Mouse (Mus musculus): Measurements from ENCODE around the gene Pprc1. TPM values are rescaled to one million over a fixed set of nuclear protein-coding genes. Genes with fewer than 3 reads are reported as not detected.

Gene Pprc1
- polyA plus RNA-seq, 1 experiment from 2014 or later: 55.1 TPM

DNA sequence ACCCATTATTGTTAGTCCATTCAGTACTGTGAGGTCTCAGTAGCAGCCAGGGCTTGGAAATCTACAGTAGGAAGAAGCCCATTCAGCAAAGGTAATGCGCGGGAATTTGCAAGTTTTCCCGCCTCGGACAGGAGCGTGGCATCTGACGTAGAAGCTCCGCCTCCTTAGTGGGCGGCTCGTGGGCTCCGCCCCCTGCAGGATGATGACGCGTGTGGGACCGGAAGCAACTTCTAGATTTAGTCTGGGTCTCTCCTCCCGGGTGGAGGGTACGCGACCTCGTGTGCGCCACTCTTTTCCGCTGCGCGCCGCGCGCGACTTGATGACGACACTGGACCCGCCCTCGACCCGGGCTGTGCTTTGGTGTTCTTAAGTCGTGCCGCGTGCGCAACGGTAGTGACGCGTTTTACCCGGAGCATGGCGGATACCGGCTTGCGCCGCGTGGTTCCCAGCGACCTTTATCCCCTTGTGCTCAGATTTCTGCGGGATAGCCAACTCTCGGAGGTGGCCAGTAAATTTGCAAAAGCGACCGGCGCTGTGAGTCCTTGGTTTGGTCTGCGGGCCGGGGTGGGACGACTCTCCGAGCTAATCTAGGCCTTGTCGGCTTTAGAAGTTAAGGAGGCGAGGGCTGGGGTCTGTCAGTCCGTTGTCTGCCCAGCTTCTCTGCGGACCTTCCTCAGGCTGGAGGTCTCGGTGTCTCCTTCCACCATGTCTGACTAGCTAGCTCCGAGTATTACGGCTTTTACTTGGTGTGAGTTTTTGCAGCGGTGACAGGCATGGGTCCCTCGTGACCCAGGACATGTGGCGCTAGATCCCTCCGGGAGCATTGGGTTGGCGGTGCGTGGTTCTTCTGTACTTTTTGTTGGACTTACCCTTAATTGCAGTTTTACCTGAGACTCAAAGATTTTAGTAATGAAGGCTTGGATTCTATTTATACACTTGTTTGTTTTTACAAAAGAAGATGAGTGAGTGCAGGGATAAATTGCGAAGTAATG is 31.2 kb downstream of the Pprc1 start, which contains the start of gene Nolc1:
Gene Nolc1 (plus strand): TSS at position 248 of the 992 bp plus-strand sequence.
- DNase-seq: peak; percentile 99
- Histone ChIP-seq H3K27me3 (ENCODE audit: insufficient read depth, low read length) (no peaks in the 10 kb centered on the region), H3K27ac (ENCODE audit: low read depth) (peak within 1 kb of the TSS; percentile 92), H3K9me3 (ENCODE audit: low read depth, low read length) (no peaks in the 10 kb centered on the region), H3K4me2 (peak within 1 kb of the TSS; percentile 81), H3K4me1 (ENCODE audit: insufficient read depth) (0 out of 2 replicates have a peak, but pooled peaks cover 4% of the 10 kb centered on the region), H3K4me3 (ENCODE audit: low read depth, low read length) (peak within 1 kb of the TSS; percentile 86), H3K36me3 (ENCODE audit: insufficient read depth) (peaks cover 64% of the 10 kb centered on the region), H3K9ac (peak within 1 kb of the TSS; percentile 74)
- peak; percentile 36; the same call in 1 of the 2 replicates for TF ChIP-seq CTCF (IDR thresholded peaks at IDR 0.05; ENCODE audit: low read depth)
- ATAC-seq (ENCODE audit: insufficient read depth): peak; percentile 98
- WGBS: under 1% methylated on average over 66 of the region's 66 CpGs

DNA sequence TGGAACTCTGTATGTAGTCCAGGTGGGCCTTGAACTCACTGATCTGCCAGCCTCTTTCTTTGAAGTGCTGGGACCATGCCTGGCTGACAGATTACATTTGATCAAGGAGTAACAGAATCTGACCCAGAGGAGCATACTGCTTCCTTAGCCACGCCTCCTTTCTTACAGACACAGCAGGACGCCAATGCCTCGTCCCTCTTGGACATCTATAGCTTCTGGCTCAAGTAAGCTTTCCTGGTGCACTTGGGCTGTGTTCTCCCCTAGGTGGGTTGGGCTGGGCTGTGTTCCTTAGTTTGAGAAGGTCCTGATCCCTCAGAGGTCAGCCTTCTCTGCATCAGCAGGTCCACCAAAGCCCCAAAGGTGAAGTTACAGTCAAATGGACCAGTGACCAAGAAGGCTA is 33.8 kb downstream of the Pprc1 start:
- ATAC-seq (ENCODE audit: insufficient read depth) (no peak), DNase-seq (no peak)
- 0 out of 2 replicates have a peak, but pooled peaks cover 4% of the 10 kb centered on the region for H3K4me1 ChIP-seq (ENCODE audit: insufficient read depth)
- no peak overlapping the region for H3K4me2 ChIP-seq
- H3K9me3 ChIP-seq (ENCODE audit: low read depth, low read length): no peaks in the 10 kb centered on the region
- H3K27ac ChIP-seq (ENCODE audit: low read depth): no peak overlapping the region
- no peaks in the 10 kb centered on the region for H3K27me3 ChIP-seq (ENCODE audit: insufficient read depth, low read length)
- H3K9ac ChIP-seq: no peak overlapping the region
- no peak for TF ChIP-seq CTCF (IDR thresholded peaks at IDR 0.05; ENCODE audit: low read depth)
- H3K4me3 ChIP-seq (ENCODE audit: low read depth, low read length): no peak overlapping the region
- 74% methylated on average over 3 of the region's 3 CpGs for WGBS
- peaks cover 64% of the 10 kb centered on the region for H3K36me3 ChIP-seq (ENCODE audit: insufficient read depth)

DNA sequence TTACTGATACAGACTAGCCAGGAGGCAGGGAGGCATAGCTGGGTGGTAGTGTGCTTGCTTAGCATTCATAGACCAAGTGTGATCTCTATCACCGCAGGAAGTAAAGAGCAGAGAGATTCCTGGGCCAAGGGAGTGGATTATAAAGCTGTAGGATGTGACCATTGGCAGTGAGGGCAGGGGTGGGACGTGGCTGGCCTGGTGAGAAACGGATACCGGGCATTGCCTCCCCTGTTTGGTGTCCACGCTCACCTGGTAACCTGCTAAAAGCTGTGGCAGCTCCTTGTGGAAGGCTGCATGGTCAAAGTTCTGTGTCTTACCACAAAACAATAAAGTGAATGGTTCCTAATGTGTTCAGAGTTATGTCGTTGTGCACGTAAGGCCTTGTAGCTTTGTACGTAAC is 40.5 kb downstream of the Pprc1 start:
- no peak for DNase-seq

DNA sequence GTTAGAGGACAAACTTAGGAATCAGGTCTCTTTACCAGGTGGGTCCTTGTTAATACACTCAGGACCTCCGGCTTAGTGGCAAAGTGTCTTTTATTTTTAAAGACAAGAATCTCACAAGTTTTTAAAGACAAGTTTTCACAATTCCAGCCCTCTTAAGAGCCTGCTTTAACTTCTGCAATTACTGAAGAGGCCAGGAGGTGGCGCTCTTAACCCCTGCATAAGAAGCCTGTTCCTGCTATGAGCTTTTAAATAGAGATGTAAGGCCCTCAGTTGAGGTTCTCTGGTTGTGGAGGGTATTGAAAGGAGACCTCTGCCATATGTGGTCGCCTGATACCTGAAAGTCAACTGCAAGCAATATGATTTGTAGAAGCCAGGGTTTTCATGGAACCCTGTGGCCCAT is 41.7 kb downstream of the Pprc1 start:
- Histone ChIP-seq H3K27me3 (ENCODE audit: insufficient read depth, low read length) (no peaks in the 10 kb centered on the region), H3K4me3 (ENCODE audit: low read depth, low read length) (no peak overlapping the region), H3K36me3 (ENCODE audit: insufficient read depth) (peaks cover 46% of the 10 kb centered on the region), H3K27ac (ENCODE audit: low read depth) (no peak overlapping the region), H3K4me1 (ENCODE audit: insufficient read depth) (no peaks in the 10 kb centered on the region), H3K4me2 (no peak overlapping the region), H3K9ac (no peak overlapping the region), H3K9me3 (ENCODE audit: low read depth, low read length) (no peaks in the 10 kb centered on the region)
- no peak for ATAC-seq (ENCODE audit: insufficient read depth)
- 60% methylated on average over 3 of the region's 3 CpGs for WGBS
- peak; percentile 74 for TF ChIP-seq CTCF (IDR thresholded peaks at IDR 0.05; ENCODE audit: low read depth)
- DNase-seq: peak; percentile 86

More for the DNA sequence above, 40.5 kb downstream of the Pprc1 start:
- no peak overlapping the region for H3K4me3 ChIP-seq (ENCODE audit: low read depth, low read length)
- no peaks in the 10 kb centered on the region for H3K9me3 ChIP-seq (ENCODE audit: low read depth, low read length)
- ATAC-seq (ENCODE audit: insufficient read depth): no peak
- H3K27ac ChIP-seq (ENCODE audit: low read depth): no peak overlapping the region
- WGBS: 94% methylated on average over 8 of the region's 8 CpGs
- no peaks in the 10 kb centered on the region for H3K4me1 ChIP-seq (ENCODE audit: insufficient read depth)
- no peaks in the 10 kb centered on the region for H3K27me3 ChIP-seq (ENCODE audit: insufficient read depth, low read length)
- no peak overlapping the region for H3K9ac ChIP-seq
- no peak for TF ChIP-seq CTCF (IDR thresholded peaks at IDR 0.05; ENCODE audit: low read depth)
- H3K36me3 ChIP-seq (ENCODE audit: insufficient read depth): peaks cover 58% of the 10 kb centered on the region
- H3K4me2 ChIP-seq: no peak overlapping the region

DNA sequence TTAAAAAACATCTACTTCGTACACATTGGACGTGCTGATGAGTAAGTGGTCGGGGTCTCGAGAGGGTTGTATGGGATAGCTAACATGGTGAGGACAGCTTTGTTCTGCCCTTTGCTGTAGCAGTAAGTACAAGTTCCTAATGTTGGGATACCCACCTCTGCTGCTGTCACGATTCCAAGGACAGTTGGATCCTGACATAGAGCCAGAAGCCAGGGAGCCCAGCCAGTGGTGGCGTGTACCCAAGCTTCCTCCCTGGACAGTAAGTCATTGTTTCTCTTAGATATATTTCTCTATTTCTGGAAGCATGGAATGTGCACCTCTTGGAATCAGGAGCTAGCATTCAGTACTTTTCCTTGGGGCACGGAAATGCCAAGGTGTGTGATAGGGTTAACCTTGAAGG is 43.2 kb downstream of the Pprc1 start:
- Histone ChIP-seq H3K4me3 (ENCODE audit: low read depth, low read length) (no peak overlapping the region), H3K36me3 (ENCODE audit: insufficient read depth) (peaks cover 31% of the 10 kb centered on the region), H3K27me3 (ENCODE audit: insufficient read depth, low read length) (no peaks in the 10 kb centered on the region), H3K9ac (no peak overlapping the region), H3K9me3 (ENCODE audit: low read depth, low read length) (no peaks in the 10 kb centered on the region), H3K4me1 (ENCODE audit: insufficient read depth) (no peaks in the 10 kb centered on the region), H3K4me2 (no peak overlapping the region), H3K27ac (ENCODE audit: low read depth) (no peak overlapping the region)
- TF ChIP-seq CTCF (IDR thresholded peaks at IDR 0.05; ENCODE audit: low read depth): no peak
- DNase-seq (no peak), ATAC-seq (ENCODE audit: insufficient read depth) (no peak)
- 76% methylated on average over 7 of the region's 7 CpGs for WGBS

DNA sequence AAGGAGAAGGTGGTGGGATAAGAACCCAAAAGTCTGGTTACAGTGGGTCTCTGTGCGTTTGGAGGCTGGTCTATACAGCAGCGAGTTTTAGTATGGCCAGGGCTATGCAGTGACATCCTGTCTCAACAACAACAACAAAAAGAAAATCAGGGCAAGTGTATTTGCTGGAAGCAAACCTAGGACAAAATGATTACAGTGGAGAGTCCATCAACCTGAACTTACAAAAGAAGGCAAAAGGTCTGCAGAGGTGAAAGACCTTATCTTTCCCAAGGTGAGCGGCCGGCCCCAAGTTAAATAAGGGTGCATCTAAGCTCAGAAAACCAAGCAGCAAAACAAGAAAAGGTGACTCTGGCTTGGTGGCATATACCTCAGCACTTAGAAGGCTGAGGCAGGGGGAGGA is 47.0 kb downstream of the Pprc1 start:
- WGBS: 78% methylated on average over 4 of the region's 4 CpGs
- ATAC-seq (ENCODE audit: insufficient read depth): no peak

DNA sequence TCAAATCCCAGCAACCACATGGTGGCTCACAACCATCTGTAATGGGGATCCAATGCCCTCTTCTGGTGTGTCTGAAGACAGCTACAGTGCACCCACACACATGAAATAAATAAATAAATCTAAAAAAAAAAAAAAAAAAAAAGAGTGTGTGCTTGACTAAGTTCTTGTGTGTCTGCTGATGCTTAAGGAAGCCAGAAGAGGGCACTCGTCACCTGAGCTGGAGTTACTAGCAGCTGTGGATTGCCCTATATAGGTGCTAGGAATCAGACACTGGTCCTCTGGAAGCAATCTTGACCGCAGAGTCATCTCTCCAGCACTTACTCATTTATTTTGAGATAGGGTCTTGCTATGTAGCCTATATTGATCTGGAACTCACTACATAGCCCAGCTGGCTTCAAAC is 49.5 kb downstream of the Pprc1 start:
- Histone ChIP-seq H3K4me3 (ENCODE audit: low read depth, low read length) (no peak overlapping the region), H3K9me3 (ENCODE audit: low read depth, low read length) (no peaks in the 10 kb centered on the region), H3K27ac (ENCODE audit: low read depth) (no peak overlapping the region), H3K9ac (no peak overlapping the region), H3K4me2 (no peak overlapping the region), H3K36me3 (ENCODE audit: insufficient read depth) (no peaks in the 10 kb centered on the region), H3K4me1 (ENCODE audit: insufficient read depth) (no peaks in the 10 kb centered on the region), H3K27me3 (ENCODE audit: insufficient read depth, low read length) (no peaks in the 10 kb centered on the region)
- WGBS: 88% methylated on average over 2 of the region's 2 CpGs
- DNase-seq (no peak), ATAC-seq (ENCODE audit: insufficient read depth) (no peak)
- no peak for TF ChIP-seq CTCF (IDR thresholded peaks at IDR 0.05; ENCODE audit: low read depth)

More for the DNA sequence above, 47.0 kb downstream of the Pprc1 start:
- Histone ChIP-seq H3K4me3 (ENCODE audit: low read depth, low read length) (no peak overlapping the region), H3K4me2 (no peak overlapping the region), H3K27me3 (ENCODE audit: insufficient read depth, low read length) (no peaks in the 10 kb centered on the region), H3K9ac (no peak overlapping the region), H3K9me3 (ENCODE audit: low read depth, low read length) (no peaks in the 10 kb centered on the region), H3K4me1 (ENCODE audit: insufficient read depth) (no peaks in the 10 kb centered on the region), H3K36me3 (ENCODE audit: insufficient read depth) (no peaks in the 10 kb centered on the region), H3K27ac (ENCODE audit: low read depth) (no peak overlapping the region)
- no peak for TF ChIP-seq CTCF (IDR thresholded peaks at IDR 0.05; ENCODE audit: low read depth)
- DNase-seq: no peak

Data from lung, embryonic 14.5 days (tissue).